Mouse (Mus musculus): ENCODE data around the gene Grik2.
"Not testable (repeated sequence)": the region's sequence is repeated elsewhere in the genome, so short reads cannot be mapped to it uniquely, and the experiment has no call there.

DNA sequence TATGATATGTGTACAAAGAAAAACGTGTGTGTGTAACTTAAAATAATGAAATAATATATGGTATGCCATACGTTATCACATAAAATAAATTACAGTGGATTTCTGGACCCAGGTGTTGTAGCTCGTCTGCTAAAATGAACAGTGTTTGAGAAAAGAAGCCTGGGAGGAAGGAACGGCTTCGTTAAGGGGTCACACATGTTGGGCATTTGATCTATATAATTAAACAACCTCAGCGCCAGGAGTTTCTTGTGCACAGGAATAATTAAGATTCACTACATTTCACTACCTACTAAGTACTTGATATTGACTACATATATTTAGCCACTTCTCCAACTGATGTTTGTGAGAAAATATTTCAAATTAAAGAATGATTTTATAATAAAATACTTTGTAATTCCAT is 551.2 kb downstream of the Grik2 start:
- not testable (repeated sequence) for TF ChIP-seq ZNF384 (IDR thresholded peaks at IDR 0.05; ENCODE audit: low read depth, low read length); CHD2 (IDR thresholded peaks at IDR 0.05; ENCODE audit: low read depth, low read length); MAFK (IDR thresholded peaks at IDR 0.05; ENCODE audit: insufficient read depth, low read depth, low read length); ZC3H11A (IDR thresholded peaks at IDR 0.05; ENCODE audit: borderline replicate concordance, low read depth, low read length); HCFC1 (IDR thresholded peaks at IDR 0.05; ENCODE audit: borderline replicate concordance, insufficient read depth, low read length)
